Mouse (Mus musculus) kidney, adult 8-10 months (tissue): ENCODE results near the gene Adamts18.
"Not testable (repeated sequence)": the region's sequence is repeated elsewhere in the genome, so short reads cannot be mapped to it uniquely, and the experiment has no call there.

Experiments
- DNase-seq, 2 experiments: peaks; one replicate each; pipeline ENCODE4 v3.0.0; 2022

Adamts18 gene

DNA sequence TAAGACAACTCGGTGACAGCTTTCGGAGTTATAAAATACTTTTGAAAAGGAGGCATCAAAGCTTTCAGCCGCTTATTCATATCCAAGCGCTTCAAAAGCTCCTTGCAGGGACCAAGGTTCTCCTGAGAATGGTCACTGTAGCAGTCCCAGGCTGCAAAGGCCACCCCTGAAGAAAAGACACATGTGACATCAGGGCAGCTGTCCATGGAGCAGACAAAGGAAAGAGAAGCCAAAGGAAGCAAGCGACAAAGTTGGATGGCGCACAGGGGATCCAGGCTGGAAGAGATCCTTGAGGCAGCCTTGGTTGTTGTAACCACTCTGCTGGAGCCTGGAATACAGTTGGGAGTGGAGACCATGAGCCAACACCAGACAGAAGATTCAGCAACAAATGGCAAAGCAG is 10.3 kb downstream of the Adamts18 start:
- no peak for DNase-seq

- DNase-seq, result no peak
These were observed 11.0 kb downstream of the Adamts18 start for GRCm38 (mm10) chr8:113837570-113837915.

GRCm38 (mm10) chr8:113836892-113837569 is 11.5 kb downstream of the Adamts18 start:
- DNase-seq, result no peak

DNA sequence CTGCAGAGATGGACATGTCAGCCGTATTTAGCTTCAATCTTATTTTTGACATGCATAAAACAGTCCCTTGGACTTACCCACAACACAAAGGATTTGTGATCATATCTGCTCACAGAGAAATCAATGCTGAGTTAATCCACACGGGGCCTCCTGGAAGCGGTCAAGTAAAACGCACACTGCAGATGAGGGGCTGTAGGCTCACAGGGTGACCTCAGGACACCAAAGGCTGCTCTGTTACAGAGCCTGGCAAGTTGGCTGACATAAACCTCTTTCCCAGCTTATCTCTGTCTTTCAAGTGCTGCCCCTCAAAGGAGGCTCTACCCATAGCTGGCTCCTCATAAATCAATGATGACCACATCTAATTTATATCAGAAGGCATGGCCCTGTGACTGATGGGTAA is 14.9 kb downstream of the Adamts18 start:
- no peak for DNase-seq

DNA sequence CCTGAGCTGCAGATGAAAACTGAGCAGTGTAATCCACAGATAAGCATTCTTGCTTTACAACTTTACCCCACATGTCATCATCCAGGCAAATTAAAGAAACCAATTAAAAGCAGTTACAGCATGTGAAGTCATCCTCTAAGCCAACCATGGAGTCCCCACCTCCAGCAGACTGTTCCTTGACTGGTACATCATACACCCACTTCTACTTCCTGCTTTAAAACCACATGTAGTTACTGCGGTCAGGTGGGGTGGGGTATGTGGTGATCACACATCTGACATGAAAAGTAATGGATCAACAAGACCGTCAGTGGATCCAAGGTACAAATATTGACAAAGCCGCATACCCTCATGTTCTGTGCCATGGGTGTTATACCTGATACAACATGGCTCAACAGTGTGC is 21.3 kb downstream of the Adamts18 start:
- no peak for DNase-seq

DNA sequence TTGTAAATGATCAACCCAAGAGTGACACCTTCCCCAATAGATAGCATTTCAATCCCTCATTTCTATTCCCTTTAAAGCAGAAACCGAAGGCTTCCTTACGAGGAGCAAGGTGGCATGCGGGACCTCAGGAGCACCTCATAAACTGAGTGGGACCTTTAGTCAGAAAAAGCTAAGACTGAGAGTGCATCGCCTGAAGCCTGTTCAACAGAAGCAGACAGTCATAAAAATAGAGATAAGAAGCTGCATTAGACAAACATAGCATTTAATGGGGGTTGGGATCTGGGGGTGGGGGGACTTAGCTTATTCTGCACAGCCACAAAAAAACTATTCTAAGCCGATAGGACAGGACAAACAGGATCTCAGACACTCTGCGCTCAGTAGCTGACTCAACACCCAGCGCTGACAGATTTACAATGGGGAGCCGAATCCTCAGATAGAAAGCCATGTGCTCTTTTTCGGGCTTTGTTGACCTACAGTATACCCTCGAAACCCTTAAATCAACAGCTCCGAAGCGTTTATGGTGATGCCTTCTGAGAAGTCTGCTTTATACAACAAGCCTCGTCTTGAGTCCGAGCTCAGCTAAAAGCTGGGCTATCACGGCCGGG is 27.5 kb downstream of the Adamts18 start:
- DNase-seq, result no peak

DNA sequence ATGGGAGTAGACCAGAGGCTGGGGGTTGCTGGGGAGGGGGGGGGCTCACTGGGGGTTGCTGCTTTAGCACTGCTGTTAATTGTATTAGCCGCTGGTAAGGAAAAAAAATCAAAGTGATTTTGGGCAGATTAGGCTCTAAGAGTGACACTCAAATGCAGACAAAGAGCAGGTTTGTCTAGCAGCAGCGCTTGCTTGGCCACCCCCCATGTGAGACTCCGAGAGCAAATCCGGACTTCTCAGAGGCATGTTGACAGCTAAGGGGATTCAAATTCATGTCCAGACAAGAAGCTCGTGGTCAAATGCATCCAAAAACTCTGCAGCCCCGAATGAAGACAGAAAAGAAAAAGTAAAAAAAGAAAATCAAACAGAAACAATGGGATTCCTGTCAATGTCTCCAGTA is 34.6 kb downstream of the Adamts18 start:
- no peak for DNase-seq

DNA sequence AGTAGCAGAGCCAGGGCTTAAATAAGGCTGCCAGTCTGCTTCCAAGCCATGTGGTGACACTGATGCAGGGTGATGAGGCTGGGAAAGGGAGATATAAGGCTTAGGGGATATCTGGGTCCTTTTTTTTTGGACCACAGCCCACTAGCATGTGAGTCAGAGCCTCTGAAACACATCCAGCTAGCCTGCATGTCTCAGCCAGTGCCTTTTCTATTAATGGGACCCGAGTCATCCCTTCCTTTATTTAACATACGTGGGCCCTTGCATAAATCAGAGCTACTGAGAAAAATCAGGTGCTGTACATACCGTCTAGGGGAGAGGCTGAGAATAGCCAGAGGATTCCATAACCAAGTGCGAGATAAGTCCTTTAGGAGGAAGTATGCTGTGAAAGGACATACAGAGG is 37.0 kb downstream of the Adamts18 start:
- no peak for DNase-seq

DNA sequence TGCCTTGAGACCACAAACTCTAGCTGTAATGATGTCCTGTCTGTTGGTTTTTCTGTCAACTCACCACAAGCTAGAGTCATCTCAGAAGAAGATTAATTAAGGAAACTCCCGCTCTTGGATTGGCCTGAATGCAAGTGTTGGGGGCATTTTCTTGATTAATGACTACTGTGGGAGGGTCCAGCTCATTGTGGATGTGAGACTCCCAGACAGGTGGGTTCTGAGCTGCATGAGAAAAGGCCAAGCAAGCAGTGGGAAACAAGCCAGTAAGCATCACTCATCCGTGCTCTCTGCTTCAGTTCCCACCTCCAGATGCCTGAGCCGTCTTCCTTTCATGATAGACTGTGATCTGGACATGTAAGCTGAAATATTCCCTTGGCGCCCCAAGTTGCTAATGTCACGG is 38.6 kb downstream of the Adamts18 start:
- no peak for DNase-seq

DNA sequence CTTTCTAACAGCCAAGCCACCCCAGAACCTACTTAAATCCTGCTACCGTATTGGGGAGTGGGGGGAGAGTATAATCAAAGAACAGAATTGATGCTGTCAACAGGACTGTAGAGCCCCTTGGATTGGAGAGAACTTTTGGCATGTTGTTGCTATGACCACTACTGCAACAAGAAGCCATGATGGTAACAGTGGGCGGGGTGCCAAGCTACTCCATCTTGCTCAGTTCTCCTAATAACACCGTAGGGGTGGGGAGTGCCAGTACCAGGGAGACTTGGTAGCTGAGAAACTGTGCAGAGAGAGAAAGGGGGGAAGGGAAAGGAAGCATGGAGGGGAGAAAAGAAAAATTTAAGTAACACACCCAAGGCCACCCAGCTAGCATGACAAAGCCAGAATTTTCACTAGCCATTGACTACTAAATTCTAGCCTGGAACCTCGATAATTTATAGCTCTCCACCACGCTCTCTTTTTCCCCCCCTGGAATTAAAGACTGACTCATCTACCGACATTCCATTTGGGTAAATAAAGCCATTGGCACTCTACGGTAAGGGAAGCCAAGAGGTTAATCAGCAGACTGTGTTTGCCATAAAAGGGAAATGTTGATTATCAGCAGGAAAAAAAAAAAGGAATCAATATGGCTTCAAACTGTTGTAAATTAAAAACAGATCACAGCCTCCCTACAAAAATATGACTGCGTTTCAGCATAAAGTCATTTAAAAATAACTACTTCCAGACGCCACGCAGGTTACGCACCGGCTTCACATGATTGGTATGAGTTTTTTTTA is 44.5 kb downstream of the Adamts18 start:
- no peak for DNase-seq

DNA sequence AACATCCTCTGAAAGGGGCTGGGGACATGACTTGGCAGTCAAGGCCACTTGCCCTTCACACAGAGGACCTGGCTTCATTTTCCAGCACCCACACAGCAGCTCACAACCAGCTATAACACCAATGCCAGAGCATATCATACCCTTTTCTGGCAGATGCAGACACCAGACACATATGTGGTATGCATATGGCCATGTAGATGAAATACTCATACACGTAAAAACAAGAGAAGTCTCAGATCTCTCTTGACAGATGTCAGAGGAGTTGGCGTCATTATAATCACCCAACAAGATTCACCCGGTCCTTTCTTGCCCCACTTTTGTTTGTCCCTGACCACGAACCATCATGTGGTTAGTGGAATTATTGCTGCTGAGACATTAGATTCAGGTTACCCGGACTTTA is 47.0 kb downstream of the Adamts18 start:
- DNase-seq, result no peak

DNA sequence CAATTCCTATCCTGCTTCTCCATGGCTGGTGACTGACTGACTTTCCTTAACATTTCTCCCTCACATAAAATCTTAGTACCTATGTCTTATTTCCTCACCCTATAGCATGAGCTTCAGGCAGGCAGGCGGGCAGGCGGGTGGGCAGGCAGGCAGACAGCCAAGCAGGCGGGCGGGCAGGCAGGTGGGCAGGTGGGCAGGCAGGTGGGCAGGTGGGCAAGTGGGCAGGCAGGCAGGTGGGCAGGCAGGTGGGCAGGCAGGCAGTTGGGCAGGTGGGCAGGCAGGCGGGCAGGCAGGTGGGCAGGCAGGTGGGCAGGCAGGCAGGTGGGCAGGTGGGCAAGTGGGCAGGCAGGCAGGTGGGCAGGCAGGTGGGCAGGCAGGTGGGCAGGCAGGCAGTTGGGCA is 48.0 kb downstream of the Adamts18 start:
- not testable (repeated sequence) for DNase-seq

- DNase-seq, result no peak
These were observed 49.0 kb downstream of the Adamts18 start for GRCm38 (mm10) chr8:113799550-113799949.

DNA sequence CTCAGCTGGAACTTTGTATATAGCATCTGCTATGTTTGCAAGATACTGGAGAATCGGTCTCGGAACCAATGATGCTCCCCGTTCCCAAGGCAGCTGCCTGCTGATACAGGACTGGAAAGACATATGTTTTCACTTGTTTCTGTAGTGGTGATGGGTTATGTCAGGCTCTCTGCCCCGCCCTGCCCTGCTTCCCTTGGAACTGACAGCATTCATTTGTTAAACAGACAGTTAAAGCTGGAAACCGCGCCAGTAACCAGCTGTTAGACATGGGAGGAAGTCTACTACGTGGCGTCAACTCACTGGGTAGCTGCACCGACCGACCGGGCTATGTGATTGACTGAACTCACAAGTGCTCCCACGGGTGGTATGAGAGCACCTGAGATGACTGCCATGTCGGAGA is 56.7 kb downstream of the Adamts18 start:
- no peak for DNase-seq

DNA sequence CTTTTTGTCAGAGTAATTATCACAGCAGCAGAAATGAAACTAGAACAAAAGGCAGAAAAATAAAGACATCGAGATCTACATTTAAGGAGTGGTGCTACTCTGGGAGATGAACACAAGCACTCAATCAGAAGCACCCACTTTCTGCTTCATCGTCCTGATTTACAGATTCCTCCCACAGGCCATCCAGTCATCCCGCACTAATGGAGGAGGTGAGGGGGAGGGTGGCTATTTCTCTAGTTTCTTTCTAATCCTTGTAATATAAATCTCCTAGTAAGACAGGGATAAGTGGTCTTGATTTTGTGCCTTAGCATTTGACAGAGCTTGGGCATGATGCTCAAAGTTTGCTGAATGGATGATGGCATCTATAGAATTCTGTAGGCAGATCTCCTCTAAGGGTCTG is 57.5 kb downstream of the Adamts18 start:
- no peak for DNase-seq

DNA sequence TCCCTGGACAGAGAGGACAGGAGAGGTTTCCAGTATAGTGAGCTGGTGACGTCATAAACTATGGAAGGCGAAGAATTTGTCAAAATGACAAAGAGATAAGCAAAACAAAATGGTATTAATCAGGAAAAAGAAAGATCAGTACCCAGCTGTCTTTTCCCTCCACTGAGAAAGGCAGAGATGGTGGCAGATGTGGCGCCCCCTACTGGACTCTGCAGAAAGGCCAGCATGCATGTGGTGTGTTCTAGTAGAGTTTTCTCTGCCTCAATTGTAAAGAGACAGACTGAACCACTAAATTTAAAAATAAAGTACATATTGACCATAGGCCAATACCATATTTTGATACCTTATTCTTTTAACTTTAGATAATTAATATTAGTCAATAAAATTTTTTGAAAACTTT is 64.8 kb downstream of the Adamts18 start:
- DNase-seq, result no peak

DNA sequence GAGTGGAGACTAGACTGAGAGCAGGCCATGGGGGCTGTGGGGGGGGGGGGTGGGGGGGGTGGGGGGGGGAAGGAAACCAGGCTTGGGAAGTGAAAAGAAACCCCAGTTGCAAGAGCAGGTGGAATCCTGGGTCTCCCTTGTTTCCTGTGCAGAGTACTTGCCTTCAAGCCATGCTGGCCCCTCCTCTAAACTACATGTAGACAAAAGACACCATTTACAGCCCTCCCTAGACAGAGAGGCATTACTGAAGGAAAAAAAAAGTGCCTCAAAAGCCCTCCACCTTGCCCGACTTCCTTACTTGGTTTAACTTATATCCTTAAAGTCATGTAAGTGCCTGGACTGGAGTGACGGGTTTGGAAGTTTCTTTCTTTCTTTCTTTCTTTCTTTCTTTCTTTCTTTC is 67.0 kb downstream of the Adamts18 start:
- no peak for DNase-seq

- DNase-seq, result no peak
These were observed 73.2 kb downstream of the Adamts18 start for GRCm38 (mm10) chr8:113775361-113775760.

DNA sequence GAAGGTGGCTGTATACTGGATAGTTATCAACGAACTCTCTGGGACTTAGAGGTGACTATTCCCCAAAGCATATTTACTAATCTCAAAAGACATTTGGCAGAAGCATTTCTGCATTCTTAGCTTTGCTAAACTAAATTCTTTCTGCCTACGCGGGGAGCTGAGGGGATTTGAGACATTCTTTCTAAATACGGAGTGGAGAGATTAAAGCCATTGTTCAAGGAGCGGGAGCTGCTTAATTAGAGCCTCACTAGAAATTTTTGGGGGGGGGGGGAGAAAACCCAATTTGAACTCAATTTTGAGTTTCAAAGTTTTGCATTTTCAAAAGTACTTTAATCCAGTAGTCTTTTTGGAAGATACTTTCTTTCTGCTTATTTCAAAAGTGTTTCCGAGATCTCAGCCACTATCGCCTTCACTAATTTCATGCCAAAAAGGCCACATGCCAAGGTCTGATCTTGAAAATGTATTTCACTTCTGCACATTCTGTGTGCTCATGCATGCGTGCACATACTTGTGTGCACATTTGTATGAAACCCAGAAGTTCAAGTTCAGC is 79.6 kb downstream of the Adamts18 start:
- DNase-seq, result no peak

DNA sequence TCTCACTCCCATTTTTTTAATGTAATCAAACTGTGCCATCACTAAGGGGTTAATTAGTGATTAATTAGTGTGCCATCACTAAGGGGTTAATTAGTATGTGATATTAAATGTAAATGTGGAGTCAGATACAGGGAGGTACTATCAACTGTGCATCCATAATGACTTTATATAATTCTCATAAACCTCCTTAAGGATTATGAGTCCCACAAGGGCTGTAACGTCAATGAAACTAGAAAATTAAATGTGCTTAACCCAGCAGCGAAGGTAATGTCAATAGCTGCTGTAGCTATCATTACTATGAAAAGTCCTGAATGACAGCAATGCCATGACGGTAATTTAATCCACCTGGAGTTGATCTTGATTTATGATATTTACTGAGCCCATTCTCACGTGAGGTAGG is 83.4 kb downstream of the Adamts18 start:
- DNase-seq, result no peak

DNA sequence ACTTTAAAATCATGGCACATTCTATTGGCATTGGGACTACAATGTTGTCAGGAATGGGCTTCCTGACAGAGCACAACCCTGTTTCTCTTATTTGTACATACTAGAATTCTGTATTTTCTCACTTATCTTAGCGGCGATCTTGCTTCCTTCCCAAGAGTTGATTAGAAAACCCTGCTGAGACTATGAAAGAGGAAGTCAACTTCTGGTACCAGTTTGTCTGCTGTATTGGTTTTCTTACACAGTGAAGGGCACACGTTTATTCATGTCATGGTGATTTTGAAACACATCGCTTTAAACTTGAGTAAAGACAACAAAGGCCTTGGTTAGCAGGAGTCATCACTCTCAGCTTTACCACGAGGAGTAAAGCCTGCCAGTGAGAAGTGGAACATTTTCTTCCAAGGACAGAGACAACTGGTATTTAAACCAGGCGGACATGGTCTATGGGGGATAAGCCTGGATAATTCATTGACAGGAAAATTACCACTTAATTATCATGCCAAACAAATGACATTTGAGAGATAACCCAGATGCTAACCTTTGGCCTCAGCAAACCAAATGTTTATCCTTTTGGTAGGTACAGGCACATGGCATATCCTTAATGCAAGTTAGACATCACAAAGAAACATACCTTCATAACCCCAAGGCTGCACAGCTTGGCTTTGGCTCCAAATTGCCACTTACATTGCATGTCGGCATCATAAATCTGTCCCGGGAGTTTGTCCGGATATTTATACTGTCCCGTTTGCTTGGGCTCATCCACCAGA is 84.8 kb downstream of the Adamts18 start:
- DNase-seq, result no peak

- DNase-seq, result no peak
These were observed 86.4 kb downstream of the Adamts18 start for GRCm38 (mm10) chr8:113762101-113762500.

DNA sequence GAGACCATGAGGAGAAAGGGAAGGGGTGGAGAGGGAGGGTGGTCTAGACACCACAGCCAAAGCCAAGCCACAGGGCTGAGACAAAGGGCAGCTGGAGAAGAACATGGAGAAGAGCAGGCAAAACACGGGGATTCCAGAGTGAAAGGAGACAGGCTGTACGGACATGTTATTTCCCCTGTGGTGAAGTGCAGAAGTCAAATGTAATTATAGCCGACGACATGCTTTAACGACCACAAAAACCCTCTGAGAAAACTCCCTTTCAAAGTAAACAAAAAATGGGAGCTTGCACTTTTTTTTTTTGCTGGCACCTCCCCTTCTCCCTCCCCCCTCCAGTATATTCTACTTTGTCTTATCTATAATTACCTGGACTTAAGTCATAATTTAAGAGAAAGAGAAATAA is 92.7 kb downstream of the Adamts18 start:
- no peak for DNase-seq
